Mouse (Mus musculus) spleen, postnatal 4 days (tissue): ENCODE measurements around the gene Aldh8a1.
A peak's percentile ranks its signal among the peaks of the same experiment; 100 is the strongest.
"Not testable (repeated sequence)": the region's sequence is repeated elsewhere in the genome, so short reads cannot be mapped to it uniquely, and the experiment has no call there.

Experiments
- DNase-seq, 2 experiments: peaks; one replicate each; pipeline ENCODE4 v3.0.0; 2022; ENCODE audit warnings: low spot score in 2 of 2

Aldh8a1 gene

DNA sequence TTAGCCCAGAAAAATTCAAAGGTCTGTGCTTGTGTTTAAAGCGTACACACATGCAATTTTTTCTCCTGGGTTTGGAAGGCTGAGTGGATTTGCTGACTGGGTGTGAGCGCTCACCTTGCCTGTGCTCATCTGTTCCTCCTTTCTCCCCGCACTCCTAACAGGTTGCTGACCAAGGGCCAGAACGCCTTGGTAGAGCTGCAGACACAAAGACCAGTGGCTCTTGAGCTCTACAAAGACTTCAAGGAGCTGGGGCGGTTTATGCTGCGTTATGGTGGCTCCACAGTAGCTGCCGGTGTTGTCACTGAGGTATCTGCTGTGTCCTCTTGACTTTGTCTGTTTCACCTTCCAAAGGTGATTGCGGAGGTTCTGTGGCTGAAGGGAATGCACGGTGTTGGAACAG lies 9.6 kb upstream of the Aldh8a1 start:
- DNase-seq, result no peak

DNA sequence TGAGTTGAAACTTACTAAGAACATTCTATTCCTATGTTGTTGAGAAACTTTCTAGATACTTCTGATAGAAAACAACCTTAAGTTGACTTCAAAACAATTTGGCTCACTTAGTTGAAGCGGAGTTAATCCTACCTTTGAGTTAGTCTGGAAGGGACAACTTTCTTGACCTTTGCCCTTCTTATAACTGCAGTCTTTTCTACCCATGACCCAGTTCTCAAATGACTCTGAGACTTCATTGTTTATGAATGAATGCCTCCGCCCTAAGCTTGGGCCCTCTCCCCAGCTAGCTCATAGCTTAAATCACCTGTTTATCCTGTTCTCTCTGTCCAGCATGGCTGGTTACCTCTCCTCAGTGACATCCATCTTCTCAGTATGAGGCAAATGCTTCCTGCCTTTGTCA lies 7.5 kb upstream of the Aldh8a1 start:
- DNase-seq, result no peak

DNA sequence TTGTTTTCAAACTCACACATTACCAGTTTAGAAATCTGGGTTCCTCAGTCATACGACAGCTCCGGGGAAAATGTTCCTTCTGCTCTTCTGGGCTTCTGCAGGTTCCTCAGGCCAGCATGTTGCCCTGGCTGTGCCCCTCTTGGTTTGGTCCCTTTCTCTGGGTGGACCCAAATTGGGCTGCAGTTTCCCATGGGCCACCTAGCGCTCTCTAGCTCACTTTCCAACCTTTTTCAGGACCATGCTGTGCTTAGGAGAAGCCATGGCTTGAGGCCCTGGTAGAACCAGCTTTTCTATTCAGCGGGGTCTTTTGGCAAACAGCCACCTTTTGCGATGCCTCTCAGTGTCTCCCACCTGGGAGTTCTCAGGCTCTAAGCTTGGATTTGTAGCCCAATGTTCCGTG lies 4.8 kb upstream of the Aldh8a1 start:
- DNase-seq, result no peak

DNA sequence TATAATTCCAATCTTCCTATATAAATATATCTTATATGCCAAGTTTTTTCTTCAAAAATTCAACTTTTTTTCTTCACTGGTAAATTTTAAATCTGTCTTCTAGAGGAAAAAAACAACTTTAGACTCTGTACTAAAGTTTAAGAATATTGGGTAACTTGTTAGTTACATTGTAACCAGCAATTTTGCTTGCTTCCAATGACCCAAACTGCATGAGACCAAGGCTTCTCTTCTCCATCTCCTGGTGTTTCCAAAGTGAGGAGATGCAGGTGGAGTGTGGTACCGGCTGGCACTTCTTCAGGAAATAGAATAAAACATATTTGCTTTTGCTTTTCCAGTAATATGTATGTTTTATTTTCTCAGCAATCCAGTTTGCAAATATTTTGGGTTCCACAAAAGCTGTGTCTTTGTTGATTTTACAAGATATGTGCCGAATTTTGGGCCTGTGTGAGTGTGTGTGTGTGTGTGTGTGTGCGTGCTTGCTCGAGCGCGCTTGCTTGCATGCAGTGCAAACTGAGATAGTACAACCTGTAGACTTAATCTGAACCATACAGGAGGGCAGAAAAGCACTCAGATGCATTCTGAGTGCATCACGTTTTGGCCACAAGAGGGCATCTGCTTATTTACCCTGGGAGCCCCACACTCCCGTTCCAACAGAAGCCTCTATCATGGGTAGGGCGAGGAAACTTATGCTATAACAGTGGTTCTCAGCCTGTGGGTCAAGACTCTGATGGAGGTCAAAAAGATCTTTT lies 1.3 kb downstream of the Aldh8a1 start:
- DNase-seq, result peak in 1 of 2 experiments; percentile 37

DNA sequence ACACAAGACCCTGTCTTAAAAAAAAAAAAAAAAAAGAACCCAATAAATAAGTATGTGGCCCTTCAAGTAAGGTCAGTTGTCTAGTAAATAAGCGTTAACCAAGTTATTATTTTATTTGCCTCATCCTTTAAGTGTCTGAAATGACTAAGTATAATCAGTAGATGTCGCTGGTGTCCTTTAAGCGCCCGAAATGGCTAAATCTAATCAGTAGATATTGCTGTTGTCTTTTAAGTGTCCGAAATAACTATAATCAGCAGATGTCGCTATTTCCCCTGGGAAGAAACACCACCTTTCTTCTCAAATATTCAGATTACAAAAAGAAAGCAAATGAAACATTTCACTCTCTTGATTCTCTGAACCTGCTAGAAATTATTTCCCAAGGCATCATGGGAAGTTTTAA lies 5.8 kb downstream of the Aldh8a1 start:
- DNase-seq, result no peak

DNA sequence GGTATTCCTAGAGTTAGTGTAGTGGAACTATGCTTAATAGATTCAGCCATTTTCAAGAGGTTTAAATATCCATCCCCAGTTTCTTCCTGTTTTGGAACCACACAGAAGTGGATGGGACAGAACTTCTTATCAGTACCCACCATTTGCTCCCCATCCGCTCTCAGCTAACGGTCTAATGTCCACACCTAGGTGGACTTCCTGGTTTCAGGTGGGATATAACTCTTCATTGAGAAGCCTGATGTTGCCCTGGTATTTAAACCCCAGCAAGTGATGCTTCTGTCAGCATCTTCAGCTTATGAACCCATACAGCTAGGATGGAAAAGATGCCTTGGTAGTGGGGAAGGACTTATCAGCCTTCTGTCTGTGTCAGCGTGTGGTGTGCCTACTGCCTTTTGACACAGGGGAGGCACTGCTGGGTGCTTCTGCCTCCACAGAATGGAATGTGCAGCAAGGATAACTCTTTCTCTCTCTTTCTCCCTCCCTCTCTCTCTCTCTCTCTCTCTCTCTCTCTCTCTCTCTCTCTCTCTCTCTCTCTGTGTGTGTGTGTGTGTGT lies 8.1 kb downstream of the Aldh8a1 start:
- DNase-seq, result no peak

DNA sequence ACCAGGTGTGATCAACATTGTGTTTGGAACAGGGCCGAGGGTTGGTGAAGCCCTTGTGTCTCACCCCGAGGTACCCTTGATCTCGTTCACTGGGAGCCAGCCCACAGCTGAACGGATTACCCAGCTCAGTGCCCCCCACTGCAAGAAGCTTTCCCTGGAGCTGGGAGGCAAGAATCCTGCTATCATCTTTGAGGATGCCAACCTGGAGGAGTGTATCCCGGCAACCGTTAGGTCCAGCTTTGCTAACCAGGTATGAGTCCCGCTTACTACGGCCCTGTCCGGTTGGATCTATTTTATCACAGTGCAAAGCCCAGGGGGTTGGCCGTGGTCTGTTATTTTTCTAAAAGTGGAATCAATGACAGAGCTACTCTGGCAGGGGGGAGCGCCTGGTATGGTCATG lies 12.0 kb downstream of the Aldh8a1 start:
- DNase-seq, result no peak

DNA sequence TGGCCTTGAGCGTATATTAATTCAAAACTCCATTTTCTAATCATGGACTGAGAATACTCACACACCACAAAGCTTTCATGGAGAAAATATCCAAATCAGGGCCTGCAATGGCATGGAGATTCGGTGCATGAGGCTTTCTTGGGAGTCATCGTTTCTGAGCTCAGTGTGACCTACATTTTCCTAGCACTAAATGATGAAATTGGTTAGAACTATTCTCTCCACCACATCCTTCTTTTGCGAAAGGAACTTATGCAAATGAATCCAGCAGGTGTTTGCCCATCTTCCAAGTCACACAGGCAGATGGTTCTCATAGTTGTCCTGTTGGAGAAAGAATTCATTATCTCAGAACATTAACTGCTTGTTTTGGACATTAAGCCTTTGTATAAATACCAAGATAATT lies 13.3 kb downstream of the Aldh8a1 start:
- no peak for DNase-seq

DNA sequence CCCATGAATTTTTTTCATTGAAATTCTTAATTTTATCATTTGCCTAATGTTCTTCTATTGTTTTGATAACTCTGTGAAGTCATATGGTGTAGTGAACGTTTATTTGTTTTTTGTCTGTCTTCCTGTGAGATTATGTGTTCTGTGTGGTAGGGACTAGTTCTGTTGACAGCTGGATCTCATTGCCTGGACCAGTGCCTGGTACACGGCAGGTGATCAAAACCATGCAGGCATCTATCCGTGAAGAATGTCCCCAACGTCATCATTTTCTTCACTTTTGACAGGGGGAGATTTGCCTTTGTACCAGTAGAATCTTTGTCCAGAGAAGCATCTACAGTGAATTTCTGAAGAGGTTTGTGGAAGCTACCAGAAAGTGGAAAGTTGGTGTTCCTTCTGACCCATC lies 14.2 kb downstream of the Aldh8a1 start:
- DNase-seq, result no peak

DNA sequence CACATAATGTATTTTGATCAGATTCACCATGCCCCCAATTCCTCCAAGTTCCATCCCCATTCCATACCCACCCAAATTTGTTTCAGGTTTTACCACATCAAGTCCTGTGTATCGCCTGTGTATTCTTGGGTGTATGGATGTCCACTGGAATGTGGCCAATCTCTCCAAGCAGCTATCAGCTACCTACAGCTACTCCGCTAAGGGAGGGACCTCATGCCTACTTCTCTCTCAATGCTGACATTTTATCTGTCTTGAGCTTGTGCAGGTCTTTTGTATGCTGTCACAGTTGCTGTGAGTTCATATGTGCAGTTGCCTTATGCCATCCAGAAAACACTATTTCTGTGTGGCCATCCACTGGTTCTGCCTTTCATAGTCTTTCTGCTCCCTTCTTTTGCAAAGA lies 16.3 kb downstream of the Aldh8a1 start:
- DNase-seq, result no peak

DNA sequence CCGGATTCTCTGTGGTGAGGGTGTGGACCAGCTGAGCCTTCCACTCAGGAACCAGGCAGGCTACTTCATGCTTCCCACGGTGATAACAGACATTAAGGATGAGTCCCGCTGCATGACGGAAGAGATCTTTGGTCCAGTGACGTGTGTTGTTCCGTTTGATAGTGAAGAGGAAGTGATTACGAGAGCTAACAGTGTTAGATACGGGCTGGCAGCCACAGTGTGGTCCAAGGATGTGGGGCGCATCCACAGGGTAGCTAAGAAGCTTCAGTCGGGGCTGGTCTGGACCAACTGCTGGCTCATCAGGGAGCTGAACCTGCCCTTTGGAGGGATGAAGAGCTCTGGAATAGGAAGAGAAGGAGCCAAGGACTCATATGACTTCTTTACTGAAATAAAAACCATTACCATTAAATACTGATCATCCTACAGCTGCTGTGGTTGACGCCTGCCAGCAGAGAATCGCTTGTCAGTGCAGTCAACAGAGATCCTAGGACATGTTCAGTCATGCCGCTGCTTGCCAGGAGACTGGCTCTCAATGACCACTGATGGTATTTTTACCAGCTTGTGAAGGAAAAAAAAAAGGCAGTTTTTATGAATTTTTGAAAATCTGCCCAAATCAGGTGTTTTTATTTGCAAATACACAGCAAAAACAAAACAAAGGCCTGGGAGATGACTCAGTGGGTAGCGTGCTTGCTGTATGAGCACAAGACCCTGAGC lies 18.5 kb downstream of the Aldh8a1 start:
- no peak for DNase-seq

DNA sequence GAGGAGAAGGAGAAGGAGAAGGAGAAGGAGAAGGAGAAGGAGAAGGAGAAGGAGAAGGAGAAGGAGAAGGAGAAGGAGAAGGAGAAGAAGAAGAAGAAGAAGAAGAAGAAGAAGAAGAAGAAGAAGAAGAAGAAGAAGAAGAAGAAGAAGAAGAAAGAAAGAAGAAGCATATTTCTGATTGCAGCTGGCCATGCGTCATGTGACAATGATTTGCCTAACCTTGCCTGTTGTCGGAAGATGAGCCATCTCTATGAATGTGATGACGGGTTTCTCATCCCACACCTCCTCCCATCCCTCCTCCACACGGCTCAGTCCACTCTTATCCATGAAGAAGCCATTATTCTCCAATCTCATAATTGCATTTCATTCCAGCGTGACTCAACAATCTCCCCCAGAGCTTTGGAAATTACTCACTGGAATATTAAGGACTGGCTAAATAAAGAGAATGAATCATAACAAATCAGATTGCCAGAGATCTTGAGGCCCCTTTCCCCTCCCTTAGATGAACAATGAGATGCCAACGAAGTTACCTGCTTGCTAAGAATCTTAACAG lies 21.9 kb downstream of the Aldh8a1 start:
- DNase-seq, result not testable (repeated sequence)

DNA sequence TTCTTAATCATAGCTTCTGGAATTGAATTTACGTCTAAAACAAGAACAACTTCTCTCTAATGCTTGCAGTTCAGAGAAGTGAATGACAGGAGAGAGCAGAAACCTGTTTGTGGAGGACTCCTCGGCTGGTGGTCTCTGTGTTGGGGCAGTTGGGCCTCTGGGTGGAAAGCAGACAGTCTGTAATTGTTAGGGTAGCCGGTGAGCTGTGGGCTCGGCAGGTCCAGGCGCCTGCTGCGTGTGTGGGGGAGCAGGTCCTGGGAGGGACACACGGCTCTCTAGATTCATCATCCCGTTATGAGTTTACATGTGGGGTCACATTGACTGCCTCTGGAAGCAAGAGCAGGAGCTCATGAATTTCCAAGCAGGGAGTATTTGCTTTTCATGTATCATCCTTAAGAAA lies 22.5 kb downstream of the Aldh8a1 start:
- DNase-seq, result no peak

DNA sequence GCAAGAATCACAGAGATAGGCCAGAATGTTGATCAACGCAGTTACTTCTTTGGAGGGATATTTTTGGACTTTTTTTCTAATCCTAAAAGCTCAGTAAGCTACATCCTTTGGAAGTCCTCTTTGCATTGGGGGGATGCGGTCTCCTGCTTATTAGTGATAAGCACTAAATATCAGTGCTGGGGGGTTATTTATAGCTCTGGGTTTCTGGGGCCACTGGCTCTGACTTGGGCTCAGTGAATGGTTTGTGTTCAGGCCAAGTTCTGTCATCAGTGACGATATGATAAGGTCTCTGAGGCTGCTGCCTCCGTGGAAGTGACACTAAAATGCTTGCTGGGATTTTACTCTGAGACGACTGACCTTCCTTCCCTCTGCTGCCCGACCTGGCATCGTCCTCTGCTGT lies 22.9 kb downstream of the Aldh8a1 start:
- DNase-seq, result no peak

DNA sequence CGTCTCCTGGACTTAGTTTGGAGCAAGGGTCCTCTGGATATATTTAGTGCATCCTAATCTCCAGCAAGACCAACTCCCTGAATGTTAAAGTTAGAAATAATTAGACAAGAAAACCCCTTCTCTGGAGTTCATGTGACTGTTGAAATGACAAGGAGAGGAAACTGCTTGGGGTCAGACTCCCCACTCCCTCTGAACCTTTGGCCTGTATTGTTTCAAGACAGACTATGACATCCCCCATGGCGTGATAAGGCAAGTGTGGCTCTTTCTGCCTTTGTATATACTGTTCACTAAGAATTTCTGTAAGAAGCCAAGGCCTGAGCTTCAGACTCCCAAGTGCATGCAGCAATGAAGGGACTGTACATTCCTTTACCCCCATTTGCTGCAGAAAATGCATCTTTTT lies 23.4 kb downstream of the Aldh8a1 start:
- no peak for DNase-seq

DNA sequence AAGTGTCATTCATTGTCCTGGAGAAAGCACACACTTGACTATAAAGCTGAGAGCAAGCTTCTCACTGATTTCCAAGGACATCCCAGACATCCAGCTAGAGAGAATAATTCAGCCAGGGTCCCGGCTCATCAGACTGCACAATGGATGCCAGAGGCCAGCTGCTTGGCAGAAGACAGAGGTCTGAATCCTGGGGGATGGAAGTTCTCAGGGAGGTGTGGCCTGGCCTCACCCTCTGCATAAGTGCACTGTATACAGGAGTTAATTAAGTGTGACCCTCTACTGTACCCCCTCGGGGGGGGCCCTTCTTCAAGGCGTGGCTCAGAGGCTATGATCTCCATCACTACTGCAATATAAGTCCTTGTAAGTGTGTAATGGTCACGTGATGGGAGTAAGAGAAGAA lies 24.2 kb downstream of the Aldh8a1 start:
- no peak for DNase-seq

DNA sequence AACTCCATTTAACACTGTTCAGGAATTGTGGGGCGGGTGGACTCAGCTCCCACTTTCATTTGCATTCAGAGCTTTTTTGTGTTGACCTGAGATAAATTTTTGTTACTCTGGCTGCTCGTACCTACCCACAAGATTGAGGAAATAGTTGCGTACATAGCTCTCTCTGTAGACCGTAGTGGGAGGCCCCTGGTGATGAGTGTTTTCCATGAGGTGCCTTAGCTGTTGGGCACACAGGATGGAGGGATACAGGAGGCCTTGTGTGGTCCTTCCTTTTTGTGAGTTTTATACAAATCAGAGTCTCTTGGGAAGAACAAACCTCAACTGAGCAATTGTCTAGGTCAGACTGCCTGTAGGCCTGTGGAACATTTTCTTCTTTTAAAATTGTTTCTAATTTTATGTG lies 27.7 kb downstream of the Aldh8a1 start:
- DNase-seq, result no peak

DNA sequence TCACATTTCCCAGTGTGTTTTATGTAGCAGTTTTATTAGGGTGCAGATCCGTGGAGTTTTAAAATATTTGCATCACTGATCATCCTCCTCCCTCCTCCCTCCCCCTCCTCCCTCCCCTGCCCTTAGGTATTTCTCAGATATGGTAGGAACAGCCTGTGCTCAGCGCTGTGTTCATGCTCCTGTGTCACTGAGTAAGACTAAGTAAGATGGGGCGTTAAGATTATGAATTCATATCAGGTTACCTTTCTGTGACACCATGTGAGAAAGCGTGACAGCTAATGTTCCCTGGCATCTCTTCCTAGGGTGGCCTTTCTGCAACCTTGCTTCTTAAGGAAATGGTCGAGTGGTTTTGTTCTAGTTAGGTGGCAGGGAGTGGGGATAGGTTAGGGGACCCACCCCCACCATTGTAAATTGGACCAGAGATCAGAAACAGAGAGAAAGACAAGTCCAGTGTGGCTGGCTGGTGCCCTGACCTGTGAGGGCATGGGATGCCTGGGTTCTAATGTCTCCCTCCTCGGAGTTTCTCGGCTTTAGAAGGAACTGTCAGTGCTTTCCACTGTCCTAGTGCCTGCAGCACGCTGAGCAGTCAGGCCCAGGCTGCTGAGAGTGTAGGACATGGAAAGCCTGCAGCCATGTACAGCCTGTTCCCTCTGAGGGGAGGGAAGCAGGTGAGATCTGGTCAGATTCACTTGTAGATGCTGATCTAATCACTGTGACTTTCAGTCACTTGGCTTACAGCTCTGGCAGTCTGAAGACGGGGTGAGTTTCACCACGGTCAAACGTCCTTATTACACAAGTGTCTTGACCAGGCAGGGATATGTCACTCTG lies 28.8 kb downstream of the Aldh8a1 start:
- no peak for DNase-seq

DNA sequence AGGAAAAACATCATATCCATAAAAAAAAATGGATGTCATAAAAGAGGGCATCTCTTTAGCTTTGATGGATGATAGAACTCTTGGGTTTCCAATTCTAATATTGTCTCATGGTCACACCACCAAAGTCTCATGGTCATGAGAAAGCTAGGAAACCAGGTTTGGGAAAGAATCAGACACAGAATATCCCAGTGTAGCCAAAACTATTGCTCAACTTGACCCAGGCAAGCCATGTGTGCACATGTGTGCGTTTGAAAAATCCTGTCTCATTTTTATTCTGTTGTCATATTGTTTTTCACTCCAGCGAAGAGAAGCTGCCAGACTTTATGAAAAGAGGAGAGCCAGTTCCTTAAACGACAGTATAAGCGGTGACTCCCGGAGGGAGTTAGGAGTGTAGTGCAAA lies 33.6 kb downstream of the Aldh8a1 start:
- DNase-seq, result no peak

DNA sequence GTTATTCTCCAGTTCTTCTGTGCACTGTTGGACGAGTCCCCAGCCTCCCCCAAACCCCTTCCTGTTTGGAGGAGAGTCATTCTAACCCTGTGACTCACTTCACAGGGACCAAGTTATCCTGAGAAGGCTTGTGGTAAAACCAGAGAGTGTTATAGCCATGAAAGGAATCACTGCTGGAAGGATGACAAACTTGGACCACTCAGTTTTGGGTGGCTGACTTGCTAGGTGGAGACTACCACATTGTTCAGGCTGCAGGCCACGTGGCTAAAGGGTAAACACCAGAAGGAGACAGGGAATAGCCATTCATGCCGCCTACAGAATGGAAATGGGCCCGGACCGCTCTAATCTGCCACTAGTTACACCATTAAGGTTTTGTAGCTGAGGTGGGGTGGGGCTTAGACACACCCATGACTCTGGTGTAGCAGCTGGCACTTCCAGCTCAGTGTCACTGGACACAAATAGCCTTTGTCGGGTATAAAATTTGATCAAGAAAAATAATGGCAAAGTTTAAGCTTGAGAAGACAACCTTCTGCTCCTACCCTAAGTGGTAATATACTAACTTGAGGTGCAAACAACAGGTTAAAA lies 34.6 kb downstream of the Aldh8a1 start:
- no peak for DNase-seq

DNA sequence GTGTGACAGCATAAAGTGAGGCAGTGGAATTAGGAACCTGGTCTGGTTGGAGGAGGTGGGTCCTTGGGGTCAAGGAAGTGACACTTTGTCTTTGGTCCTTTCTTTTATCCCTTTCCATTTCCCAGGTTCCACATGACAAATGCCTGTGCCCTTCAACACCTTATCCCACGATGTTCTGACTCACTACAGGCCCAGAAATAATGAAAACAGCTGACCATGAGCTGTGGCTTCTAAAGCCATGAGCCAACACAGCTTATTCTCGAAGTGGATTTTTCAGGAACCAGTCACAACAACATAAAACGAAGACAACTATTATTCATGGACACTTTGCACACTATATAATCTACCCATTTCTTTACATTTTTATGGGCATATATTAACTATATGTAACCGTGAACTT lies 37.9 kb downstream of the Aldh8a1 start:
- no peak for DNase-seq

DNA sequence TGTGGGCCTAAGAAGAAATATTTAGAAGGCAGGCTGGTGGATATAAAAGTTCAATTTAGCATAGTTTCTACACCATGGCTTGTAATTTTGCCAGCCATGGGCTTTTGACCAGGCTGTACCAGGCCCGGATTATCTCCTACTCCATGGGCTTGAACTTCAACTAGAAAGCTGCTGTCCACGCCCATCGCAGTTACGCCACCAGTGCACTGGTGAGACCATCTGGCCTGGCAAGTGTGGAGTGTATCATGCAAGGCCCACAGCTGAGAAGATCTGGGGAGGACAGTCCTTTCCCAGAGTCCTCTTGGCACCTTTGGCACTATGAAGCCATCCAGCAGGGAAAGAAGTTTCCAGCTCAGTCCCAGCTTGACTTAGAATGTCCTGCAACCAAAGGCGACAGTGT lies 39.1 kb downstream of the Aldh8a1 start:
- DNase-seq, result peak in 1 of 2 experiments; percentile 15
